Mouse (Mus musculus): Measurements from ENCODE around the gene Lrrc59. TPM values are rescaled to one million over a fixed set of nuclear protein-coding genes. Genes with fewer than 3 reads are reported as not detected.
A peak's percentile ranks its signal among the peaks of the same experiment; 100 is the strongest.

Gene Lrrc59
- polyA plus RNA-seq, 1 experiment from 2014 or later: 78.4 TPM

DNA sequence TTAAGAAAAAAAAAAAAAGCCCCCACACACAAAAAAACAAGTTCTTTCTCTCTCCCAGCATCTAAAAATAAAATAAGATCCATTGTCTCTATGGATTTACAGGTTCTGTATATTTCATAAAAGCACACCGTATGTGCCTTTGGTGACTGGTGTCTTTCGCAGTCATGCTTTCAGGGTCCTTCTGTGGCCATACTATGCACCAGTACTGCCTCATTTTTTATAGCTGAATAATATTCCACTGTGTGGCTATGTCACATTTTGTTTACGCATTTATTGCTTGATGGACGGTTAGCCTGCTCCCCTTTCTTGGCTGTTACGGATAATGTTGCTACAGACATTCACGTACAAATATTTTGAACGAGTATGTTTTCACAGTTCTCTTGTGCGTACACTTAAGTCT is 23.4 kb downstream of the Lrrc59 start:
- Histone ChIP-seq H3K4me1 (ENCODE audit: control insufficient read depth, low read depth, low read length) (peaks cover 14% of the 10 kb centered on the region), H3K27me3 (ENCODE audit: control insufficient read depth, insufficient read depth, low read depth, low read length) (no peaks in the 10 kb centered on the region), H3K36me3 (ENCODE audit: control insufficient read depth, insufficient read depth) (peaks cover 6% of the 10 kb centered on the region; the same call in 1 of the 2 replicates), H3K9ac (ENCODE audit: low read depth, low read length) (peak overlapping the region; percentile 79), H3K27ac (ENCODE audit: low read length) (no peak overlapping the region), H3K4me2 (ENCODE audit: low read depth, low read length) (peak overlapping the region; percentile 87), H3K9me3 (replicated peaks; ENCODE audit: control insufficient read depth, low read length) (no peaks in the 10 kb centered on the region), H3K4me3 (ENCODE audit: low read depth, low read length) (peak overlapping the region; percentile 85)
- WGBS (ENCODE audit: insufficient replicate concordance): 32% methylated on average over 8 of the region's 8 CpGs
- ATAC-seq (ENCODE audit: low read depth): no peak

DNA sequence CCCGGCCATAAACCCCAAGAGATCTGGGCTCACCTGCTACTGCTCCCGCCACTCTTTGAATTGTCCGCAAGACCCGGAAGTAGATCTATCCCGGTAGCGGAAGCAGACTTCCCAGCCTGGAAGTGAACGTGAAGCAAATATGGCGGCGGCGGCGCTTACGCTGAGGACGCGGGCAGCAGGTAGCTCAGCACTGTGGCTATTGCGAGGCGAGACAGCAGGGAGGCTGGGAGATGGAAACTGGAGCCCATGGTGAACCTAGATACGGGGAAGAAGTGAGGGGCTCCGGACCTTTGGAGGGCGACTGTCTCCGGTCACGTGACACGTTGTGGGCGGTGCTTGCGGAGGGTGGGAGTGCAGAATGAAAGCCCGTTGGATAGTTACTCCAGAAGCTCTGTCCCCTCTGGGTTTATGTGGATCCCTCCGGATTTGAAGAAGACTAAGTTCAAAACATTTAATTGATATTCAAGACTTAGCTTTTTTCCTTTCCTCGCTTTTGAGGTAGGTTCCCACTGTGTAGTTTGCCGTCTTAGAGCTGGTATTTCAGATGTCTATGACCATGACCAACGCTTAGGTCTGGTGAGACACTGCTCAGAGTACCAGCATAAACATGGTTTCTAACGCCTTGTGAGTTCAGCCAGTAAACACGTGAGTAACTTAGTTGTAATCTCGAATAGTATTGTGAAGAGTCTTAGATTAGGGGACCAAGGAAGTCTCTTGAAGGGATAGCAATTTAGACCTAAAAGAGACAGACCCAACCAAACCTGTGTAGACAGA is 24.3 kb downstream of the Lrrc59 start, which contains the start of the genes Mrpl27 and Eme1:
Gene Mrpl27, plus strand, starts transcription at position 105 of the 774 bp plus-strand sequence.
Gene Eme1, minus strand, starts transcription at position 302 of the 774 bp plus-strand sequence.
- Histone ChIP-seq H3K4me1 (ENCODE audit: control insufficient read depth, low read depth, low read length) (peaks cover 14% of the 10 kb centered on the region), H3K9ac (ENCODE audit: low read depth, low read length) (peak within 1 kb of the TSS; percentile 79), H3K4me3 (ENCODE audit: low read depth, low read length) (peak within 1 kb of the TSS; percentile 85), H3K27me3 (ENCODE audit: control insufficient read depth, insufficient read depth, low read depth, low read length) (no peaks in the 10 kb centered on the region), H3K27ac (ENCODE audit: low read length) (peak within 1 kb of the TSS; percentile 92), H3K36me3 (ENCODE audit: control insufficient read depth, insufficient read depth) (peaks cover 5% of the 10 kb centered on the region; the same call in 1 of the 2 replicates), H3K9me3 (replicated peaks; ENCODE audit: control insufficient read depth, low read length) (no peaks in the 10 kb centered on the region), H3K4me2 (ENCODE audit: low read depth, low read length) (peak within 1 kb of the TSS; percentile 87)
- WGBS (ENCODE audit: insufficient replicate concordance): under 1% methylated on average over 32 of the region's 32 CpGs
- peak; percentile 90 for ATAC-seq (ENCODE audit: low read depth)

DNA sequence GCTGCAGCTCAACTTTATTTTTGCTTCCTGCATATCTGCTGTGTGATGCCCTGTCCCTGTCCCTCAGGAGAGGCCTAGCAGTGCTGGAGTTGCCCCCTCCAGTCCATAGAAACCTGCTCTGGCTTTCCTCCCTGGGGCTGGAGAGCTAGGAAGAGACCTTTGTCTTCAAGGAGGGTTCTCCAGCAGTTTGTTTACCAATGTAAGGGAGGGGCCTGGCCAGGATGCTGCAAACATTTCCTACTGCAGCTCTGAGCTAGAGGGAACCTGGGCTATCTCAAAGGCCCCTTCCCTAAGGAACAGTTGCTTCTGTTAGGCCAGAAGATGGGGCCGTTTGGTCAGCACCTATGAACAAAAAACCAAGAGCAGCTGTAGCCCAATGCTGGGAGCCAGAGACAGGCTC is 31.8 kb downstream of the Lrrc59 start:
- ATAC-seq (ENCODE audit: low read depth): no peak
- Histone ChIP-seq H3K27ac (ENCODE audit: low read length) (no peak overlapping the region), H3K27me3 (ENCODE audit: control insufficient read depth, insufficient read depth, low read depth, low read length) (no peaks in the 10 kb centered on the region), H3K4me2 (ENCODE audit: low read depth, low read length) (no peak overlapping the region), H3K4me1 (ENCODE audit: control insufficient read depth, low read depth, low read length) (no peaks in the 10 kb centered on the region), H3K36me3 (ENCODE audit: control insufficient read depth, insufficient read depth) (peaks cover 4% of the 10 kb centered on the region), H3K9ac (ENCODE audit: low read depth, low read length) (no peak overlapping the region), H3K4me3 (ENCODE audit: low read depth, low read length) (no peak overlapping the region), H3K9me3 (replicated peaks; ENCODE audit: control insufficient read depth, low read length) (no peaks in the 10 kb centered on the region)
- WGBS (ENCODE audit: insufficient replicate concordance): 36% methylated on average over 1 of the region's 1 CpGs

DNA sequence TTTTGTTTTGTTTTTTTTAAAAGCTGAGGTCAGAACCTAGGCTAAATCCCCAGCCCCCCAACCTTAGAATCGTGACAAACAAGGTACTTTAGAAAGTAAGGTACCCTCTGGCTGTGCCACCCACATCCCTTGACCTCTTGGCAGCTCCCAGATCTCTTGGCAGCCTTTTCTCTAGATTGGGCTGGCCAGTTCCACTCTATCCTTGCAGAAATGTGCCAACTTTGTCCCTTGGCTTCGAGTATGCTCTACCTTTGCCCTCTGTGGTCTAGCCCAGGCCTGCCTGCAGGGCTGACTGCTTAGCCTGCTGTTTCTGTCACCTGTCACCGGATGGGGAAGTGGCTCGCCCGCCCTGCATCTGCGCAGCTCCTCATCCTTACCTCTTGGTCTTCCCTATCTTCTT is 35.7 kb downstream of the Lrrc59 start:
- Histone ChIP-seq H3K9ac (ENCODE audit: low read depth, low read length) (no peak overlapping the region), H3K4me2 (ENCODE audit: low read depth, low read length) (no peak overlapping the region), H3K9me3 (replicated peaks; ENCODE audit: control insufficient read depth, low read length) (no peaks in the 10 kb centered on the region), H3K36me3 (ENCODE audit: control insufficient read depth, insufficient read depth) (no peaks in the 10 kb centered on the region; the same call in 1 of the 2 replicates), H3K27me3 (ENCODE audit: control insufficient read depth, insufficient read depth, low read depth, low read length) (no peaks in the 10 kb centered on the region), H3K4me3 (ENCODE audit: low read depth, low read length) (no peak overlapping the region), H3K27ac (ENCODE audit: low read length) (no peak overlapping the region), H3K4me1 (ENCODE audit: control insufficient read depth, low read depth, low read length) (no peaks in the 10 kb centered on the region)
- 71% methylated on average over 6 of the region's 6 CpGs for WGBS (ENCODE audit: insufficient replicate concordance)
- no peak for ATAC-seq (ENCODE audit: low read depth)

DNA sequence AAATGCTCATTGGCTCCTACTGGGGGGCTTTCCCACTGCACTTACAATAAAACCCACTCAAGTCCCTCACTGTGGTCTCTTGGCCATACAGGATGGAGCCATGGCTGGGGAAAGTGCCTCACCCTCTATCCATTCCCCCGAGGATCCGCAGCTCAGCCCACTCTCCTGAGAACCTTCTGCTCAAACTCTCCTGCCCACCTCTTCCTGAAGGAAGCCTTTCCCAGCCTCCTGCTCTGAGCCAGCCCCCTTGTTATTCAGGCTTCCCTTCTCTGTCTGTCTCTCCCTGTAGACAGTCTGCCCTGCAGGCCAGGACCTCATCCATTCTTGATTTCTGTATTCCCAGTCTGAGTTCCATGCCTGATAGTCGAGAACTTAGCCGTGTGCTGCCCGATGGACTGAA is 45.4 kb downstream of the Lrrc59 start:
- H3K4me3 ChIP-seq (ENCODE audit: low read depth, low read length): no peak overlapping the region
- no peak overlapping the region for H3K9ac ChIP-seq (ENCODE audit: low read depth, low read length)
- no peak for ATAC-seq (ENCODE audit: low read depth)
- H3K4me2 ChIP-seq (ENCODE audit: low read depth, low read length): no peak overlapping the region
- H3K27ac ChIP-seq (ENCODE audit: low read length): no peak overlapping the region
- 70% methylated on average over 5 of the region's 5 CpGs for WGBS (ENCODE audit: insufficient replicate concordance)
- H3K27me3 ChIP-seq (ENCODE audit: control insufficient read depth, insufficient read depth, low read depth, low read length): no peaks in the 10 kb centered on the region; the same call in 1 of the 2 replicates
- H3K36me3 ChIP-seq (ENCODE audit: control insufficient read depth, insufficient read depth): no peaks in the 10 kb centered on the region
- H3K9me3 ChIP-seq (replicated peaks; ENCODE audit: control insufficient read depth, low read length): no peaks in the 10 kb centered on the region
- peaks cover 5% of the 10 kb centered on the region for H3K4me1 ChIP-seq (ENCODE audit: control insufficient read depth, low read depth, low read length)

DNA sequence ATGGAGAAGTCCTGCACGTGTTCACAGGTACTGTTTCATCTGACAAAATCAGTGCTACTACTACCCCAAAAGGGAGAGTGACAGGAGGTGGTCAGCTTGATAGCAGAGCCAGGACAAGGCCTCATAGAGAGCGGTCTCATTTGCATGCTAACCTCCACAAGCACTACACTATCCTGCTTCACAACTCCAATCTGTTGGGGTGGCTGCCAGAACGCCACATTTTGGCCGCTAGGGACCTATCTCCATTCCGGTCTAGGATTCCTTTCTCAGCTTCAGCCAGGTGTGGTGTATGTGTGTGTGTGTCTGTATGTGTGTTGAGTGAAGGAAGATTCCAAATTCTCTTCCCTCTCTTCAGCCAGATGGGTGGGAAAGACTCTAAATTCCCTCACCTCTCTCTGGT is 45.9 kb downstream of the Lrrc59 start:
- H3K4me2 ChIP-seq (ENCODE audit: low read depth, low read length): no peak overlapping the region
- H3K4me1 ChIP-seq (ENCODE audit: control insufficient read depth, low read depth, low read length): peaks cover 5% of the 10 kb centered on the region
- no peak overlapping the region for H3K27ac ChIP-seq (ENCODE audit: low read length)
- no peak overlapping the region for H3K4me3 ChIP-seq (ENCODE audit: low read depth, low read length)
- H3K27me3 ChIP-seq (ENCODE audit: control insufficient read depth, insufficient read depth, low read depth, low read length): no peaks in the 10 kb centered on the region; the same call in 1 of the 2 replicates
- WGBS (ENCODE audit: insufficient replicate concordance): 73% methylated on average over 5 of the region's 5 CpGs
- no peaks in the 10 kb centered on the region for H3K9me3 ChIP-seq (replicated peaks; ENCODE audit: control insufficient read depth, low read length)
- no peaks in the 10 kb centered on the region for H3K36me3 ChIP-seq (ENCODE audit: control insufficient read depth, insufficient read depth)
- ATAC-seq (ENCODE audit: low read depth): no peak
- no peak overlapping the region for H3K9ac ChIP-seq (ENCODE audit: low read depth, low read length)

DNA sequence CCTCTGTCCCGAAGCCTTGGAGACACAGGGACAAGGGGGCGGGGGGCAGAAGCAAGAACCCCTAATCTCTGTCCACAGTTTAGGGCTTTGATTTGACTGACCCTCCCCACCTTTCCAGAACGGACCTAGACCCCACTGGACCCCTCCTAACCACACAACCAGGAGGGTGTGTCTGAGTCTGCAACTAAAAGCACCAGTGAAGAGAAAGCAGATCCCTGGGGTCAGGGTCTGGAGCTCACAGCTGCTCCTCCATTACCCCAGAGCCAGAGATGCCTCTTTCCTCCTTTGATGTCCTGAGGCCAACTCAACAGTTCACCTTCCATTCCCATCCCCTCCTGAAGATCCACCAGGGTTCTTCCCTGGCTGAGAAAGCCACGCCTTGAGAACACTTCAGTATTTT is 46.7 kb downstream of the Lrrc59 start:
- Histone ChIP-seq H3K36me3 (ENCODE audit: control insufficient read depth, insufficient read depth) (no peaks in the 10 kb centered on the region), H3K27me3 (ENCODE audit: control insufficient read depth, insufficient read depth, low read depth, low read length) (no peaks in the 10 kb centered on the region; the same call in 1 of the 2 replicates), H3K4me1 (ENCODE audit: control insufficient read depth, low read depth, low read length) (peaks cover 5% of the 10 kb centered on the region), H3K9me3 (replicated peaks; ENCODE audit: control insufficient read depth, low read length) (no peaks in the 10 kb centered on the region), H3K4me3 (ENCODE audit: low read depth, low read length) (peak overlapping the region; percentile 81), H3K27ac (ENCODE audit: low read length) (no peak overlapping the region), H3K4me2 (ENCODE audit: low read depth, low read length) (peak overlapping the region; percentile 92), H3K9ac (ENCODE audit: low read depth, low read length) (peak overlapping the region; percentile 80)
- 41% methylated on average over 4 of the region's 4 CpGs for WGBS (ENCODE audit: insufficient replicate concordance)
- ATAC-seq (ENCODE audit: low read depth): no peak

DNA sequence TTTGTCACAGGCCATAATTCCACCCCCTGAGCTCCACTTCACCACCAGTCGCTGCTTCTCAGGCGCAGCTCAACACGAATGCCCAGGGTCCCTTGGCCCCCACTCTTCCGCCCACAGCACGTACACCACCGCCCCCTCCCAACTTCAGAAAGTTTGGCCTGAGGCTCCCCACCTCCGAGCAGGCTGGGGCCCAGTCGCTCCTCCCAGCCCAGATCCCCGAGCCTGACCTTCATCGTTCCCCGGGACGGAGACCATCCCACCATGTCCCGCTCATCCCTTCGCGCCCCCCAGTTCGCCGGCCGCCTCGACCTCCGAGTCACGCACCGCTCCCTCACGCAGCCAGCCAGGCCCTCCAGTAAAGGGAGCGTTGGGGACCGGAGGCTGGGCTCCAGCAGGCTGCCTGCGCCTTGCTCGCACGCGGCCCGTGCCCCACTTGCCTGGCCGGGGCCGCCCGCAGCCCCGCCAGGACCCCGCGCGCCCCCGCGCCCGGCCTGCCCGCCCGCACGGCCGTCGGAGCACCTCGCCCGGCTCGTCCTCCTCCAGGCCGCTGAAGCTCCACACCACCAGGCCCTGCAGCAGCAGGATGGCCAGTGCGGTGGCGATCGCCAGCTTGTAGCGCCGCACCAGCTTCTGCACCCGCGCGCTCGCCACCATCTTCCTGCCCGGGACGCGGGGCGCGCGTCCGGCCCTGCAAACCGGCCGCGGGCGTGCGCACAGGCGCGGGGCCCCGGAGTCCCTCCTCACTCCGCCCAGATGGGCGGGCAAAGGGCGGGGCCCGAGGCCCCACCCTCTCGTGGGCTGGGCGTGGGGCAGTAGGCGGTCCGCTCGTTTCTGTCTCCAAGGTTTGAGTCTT is 47.4 kb downstream of the Lrrc59 start, which contains the start of gene Xylt2:
Gene Xylt2, minus strand, starts transcription at position 762 of the 853 bp plus-strand sequence.
- Histone ChIP-seq H3K9ac (ENCODE audit: low read depth, low read length) (peak within 1 kb of the TSS; percentile 80), H3K9me3 (replicated peaks; ENCODE audit: control insufficient read depth, low read length) (no peaks in the 10 kb centered on the region), H3K36me3 (ENCODE audit: control insufficient read depth, insufficient read depth) (no peaks in the 10 kb centered on the region), H3K4me2 (ENCODE audit: low read depth, low read length) (peak within 1 kb of the TSS; percentile 92), H3K27me3 (ENCODE audit: control insufficient read depth, insufficient read depth, low read depth, low read length) (no peaks in the 10 kb centered on the region; the same call in 1 of the 2 replicates), H3K27ac (ENCODE audit: low read length) (no peak within 1 kb of the TSS), H3K4me3 (ENCODE audit: low read depth, low read length) (peak within 1 kb of the TSS; percentile 81), H3K4me1 (ENCODE audit: control insufficient read depth, low read depth, low read length) (peaks cover 5% of the 10 kb centered on the region)
- under 1% methylated on average over 54 of the region's 82 CpGs for WGBS (ENCODE audit: insufficient replicate concordance)
- ATAC-seq (ENCODE audit: low read depth): peak; percentile 99
